Mouse (Mus musculus) MEL (cell line): Measurements from ENCODE around the gene Itgb3bp.

Source experiments
- CTCF ChIP-seq, 3 experiments: IDR thresholded peaks in 2 of 3; conservative IDR thresholded peaks in 1 of 3; 2 replicates each; pipeline ENCODE4 v1.5.1; 2011 to 2012; ENCODE audit warnings: low read length in 3 of 3, low read depth in 2 of 3, mild to moderate bottlenecking in 2 of 3, improper control_type of control experiment in 1 of 3, inconsistent platforms in 1 of 3, mixed read lengths in 1 of 3, moderate library complexity in 1 of 3; ENCODE audit not compliant: control insufficient read depth in 1 of 3, insufficient read depth in 1 of 3, poor library complexity in 1 of 3, severe bottlenecking in 1 of 3
- EP300 ChIP-seq, 2 experiments: IDR thresholded peaks; 2 replicates each; pipeline ENCODE4 v1.6.1; 2011; ENCODE audit warnings: improper control_type of control experiment in 2 of 2, low read length in 2 of 2, low read depth in 1 of 2, mild to moderate bottlenecking in 1 of 2
- GABPA ChIP-seq: IDR thresholded peaks from 2 replicates; pipeline ENCODE4 v1.6.1; 2012; ENCODE audit warnings: low read depth, mild to moderate bottlenecking, inconsistent platforms, low read length, improper control_type of control experiment, moderate library complexity
- HCFC1 ChIP-seq: IDR thresholded peaks from 2 replicates; pipeline ENCODE4 v1.6.1; 2012; ENCODE audit warnings: low read depth, mild to moderate bottlenecking, inconsistent platforms, low read length, improper control_type of control experiment, moderate library complexity
- JUND ChIP-seq: IDR thresholded peaks from 2 replicates; pipeline ENCODE4 v1.6.1; 2011; ENCODE audit warnings: low read depth, mild to moderate bottlenecking, improper control_type of control experiment, low read length
- MAX ChIP-seq: IDR thresholded peaks from 2 replicates; pipeline ENCODE4 v1.6.1; 2011; ENCODE audit warnings: low read length, improper control_type of control experiment
- POLR2A ChIP-seq, 2 experiments: IDR thresholded peaks; 2 replicates each; pipeline ENCODE4 v1.6.1; 2011 to 2012; ENCODE audit warnings: low read length in 2 of 2, mild to moderate bottlenecking in 2 of 2, control low read depth in 1 of 2, improper control_type of control experiment in 1 of 2, low read depth in 1 of 2, moderate library complexity in 1 of 2; ENCODE audit not compliant: control insufficient read depth in 1 of 2, insufficient read depth in 1 of 2, poor library complexity in 1 of 2
- POLR2AphosphoS5 ChIP-seq: IDR thresholded peaks from 2 replicates; pipeline ENCODE4 v1.6.1; 2012; ENCODE audit warnings: low read depth, borderline replicate concordance, mild to moderate bottlenecking, inconsistent platforms, low read length, moderate library complexity, mixed read lengths
- RAD21 ChIP-seq: IDR thresholded peaks from 2 replicates; pipeline ENCODE4 v1.6.1; 2011; ENCODE audit warnings: mild to moderate bottlenecking, low read depth, low read length, improper control_type of control experiment
- TBP ChIP-seq: IDR thresholded peaks from 2 replicates; pipeline ENCODE4 v1.8.0; 2011; ENCODE audit warnings: low read depth, low read length, improper control_type of control experiment

- TF ChIP-seq POLR2AphosphoS5 (no peak), GABPA (no peak), POLR2A (IDR thresholded peaks at IDR 0.05; ENCODE audit: control insufficient read depth in 1 of 2, insufficient read depth in 1 of 2, low read depth in 1 of 2, low read length in 2 of 2, poor library complexity in 1 of 2) (no peak), MAX (no peak), CTCF (IDR thresholded peaks at IDR 0.05 in 2 of 3, conservative IDR thresholded peaks at IDR 0.05 in 1 of 3; ENCODE audit: control insufficient read depth in 1 of 3, insufficient read depth in 1 of 3, low read depth in 2 of 3, low read length in 3 of 3, poor library complexity in 1 of 3, severe bottlenecking in 1 of 3) (no peak), RAD21 (no peak), TBP (no peak), EP300 (IDR thresholded peaks at IDR 0.05; ENCODE audit: low read depth in 1 of 2, low read length in 2 of 2) (no peak), JUND (no peak), HCFC1 (no peak)
Measured at GRCm38 (mm10) chr4:99828739-99829093, 100.9 kb downstream of the Itgb3bp start.
